In the genomic region with DNA sequence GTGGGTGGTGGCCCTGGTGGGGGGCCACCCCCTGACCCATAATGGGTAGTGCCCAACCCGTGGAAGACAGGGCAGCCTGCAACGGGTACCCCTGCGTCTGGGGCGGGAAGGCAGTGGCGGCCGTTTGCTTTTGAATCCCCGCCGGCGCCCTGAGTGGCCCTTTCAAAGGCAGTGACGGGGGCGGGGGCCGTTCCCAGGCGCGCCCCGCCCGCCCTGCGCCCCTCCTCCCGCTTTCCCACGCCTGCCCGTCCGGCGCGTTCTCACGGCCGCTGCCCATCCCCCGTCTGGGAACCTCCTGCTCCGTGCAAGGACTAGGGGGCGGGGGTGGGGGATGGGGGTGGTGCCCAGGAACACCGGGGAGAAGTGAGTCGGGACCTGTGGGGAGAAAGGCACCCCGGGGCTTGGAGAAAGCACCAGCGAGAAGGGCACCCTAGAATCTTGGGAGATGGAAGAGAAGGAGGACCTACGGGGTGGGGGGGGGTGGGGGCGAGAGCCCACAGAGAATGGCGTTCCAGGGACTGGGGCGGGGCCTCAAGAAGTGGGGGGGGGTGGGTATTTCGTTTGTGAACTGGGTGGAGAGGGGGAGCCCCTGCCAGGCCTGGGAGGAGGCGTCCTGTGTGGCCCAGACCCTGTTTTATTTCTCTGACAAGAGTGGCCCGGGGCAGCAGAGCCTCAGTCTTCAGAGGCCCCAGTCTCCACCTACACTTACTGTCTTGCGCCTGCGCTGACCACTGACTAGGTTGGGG, we compare ENCODE assay signal across 8 mouse cellular contexts. TPM values are rescaled to one million over a fixed set of nuclear protein-coding genes. Genes with fewer than 3 reads are reported as not detected.
DNase-seq lines count a peak whose midpoint lies in the region; ATAC-seq and TF ChIP-seq lines count a peak whose summit lies in the region.

No protein-coding gene starts in this region.

- peak; percentile 74 for ATAC-seq in forebrain, embryonic 15.5 days (replicated peaks)
- peak; percentile 68 for ATAC-seq in liver, embryonic 16.5 days (ENCODE audit: low read depth)
- ATAC-seq in neural tube, embryonic 12.5 days (ENCODE audit: low FRiP score, low read depth): peak; percentile 84

- WGBS in cerebellum, adult 2 months: 5% methylated on average over 40 of the region's 41 CpGs
- WGBS in forebrain, embryonic 15.5 days: under 1% methylated on average over 35 of the region's 41 CpGs
- 4% methylated on average over 37 of the region's 41 CpGs for WGBS in liver, embryonic 16.5 days (ENCODE audit: insufficient replicate concordance)
- under 1% methylated on average over 36 of the region's 41 CpGs for WGBS in neural tube, embryonic 12.5 days

- no peaks in the 10 kb centered on the region for H3K27me3 ChIP-seq in cerebellum, adult 2 months (ENCODE audit: control insufficient read depth, insufficient read depth, low read length)
- H3K27me3 ChIP-seq in forebrain, embryonic 15.5 days: no peaks in the 10 kb centered on the region
- H3K27me3 ChIP-seq in liver, embryonic 16.5 days (ENCODE audit: control insufficient read depth, insufficient read depth, low read depth, low read length): no peaks in the 10 kb centered on the region
- H3K27me3 ChIP-seq in neural tube, embryonic 12.5 days (replicated peaks): no peaks in the 10 kb centered on the region

- H3K9ac ChIP-seq in forebrain, embryonic 15.5 days (replicated peaks): peak overlapping the region; percentile 59
- peak overlapping the region; percentile 64 for H3K9ac ChIP-seq in liver, embryonic 16.5 days (ENCODE audit: low read depth, low read length)
- H3K9ac ChIP-seq in neural tube, embryonic 12.5 days: peak overlapping the region; percentile 57

- H3K27ac ChIP-seq in cerebellum, adult 2 months (ENCODE audit: insufficient read depth, low read length): no peak overlapping the region
- peak overlapping the region; percentile 69 for H3K27ac ChIP-seq in forebrain, embryonic 15.5 days (replicated peaks)
- peak overlapping the region; percentile 39; the same call in 1 of the 2 replicates for H3K27ac ChIP-seq in liver, embryonic 16.5 days (ENCODE audit: low read length)
- peak overlapping the region; percentile 43 for H3K27ac ChIP-seq in neural tube, embryonic 12.5 days

- H3K36me3 ChIP-seq in forebrain, embryonic 15.5 days: no peaks in the 10 kb centered on the region
- H3K36me3 ChIP-seq in liver, embryonic 16.5 days (ENCODE audit: control insufficient read depth, insufficient read depth): no peaks in the 10 kb centered on the region
- no peaks in the 10 kb centered on the region for H3K36me3 ChIP-seq in neural tube, embryonic 12.5 days

- no peak for TF ChIP-seq CTCF in cerebellum, adult 2 months (IDR thresholded peaks at IDR 0.05; ENCODE audit: borderline replicate concordance, insufficient read depth, low read depth, low read length)

- no peak overlapping the region for H3K4me3 ChIP-seq in cerebellum, adult 2 months (replicated peaks; ENCODE audit: insufficient read depth, low read depth, low read length)
- peak overlapping the region; percentile 49 for H3K4me3 ChIP-seq in forebrain, embryonic 15.5 days
- H3K4me3 ChIP-seq in liver, embryonic 16.5 days (ENCODE audit: low read depth, low read length): peak overlapping the region; percentile 56
- H3K4me3 ChIP-seq in neural tube, embryonic 12.5 days: peak overlapping the region; percentile 43

- no peaks in the 10 kb centered on the region for H3K9me3 ChIP-seq in forebrain, embryonic 15.5 days
- H3K9me3 ChIP-seq in liver, embryonic 16.5 days (replicated peaks; ENCODE audit: control insufficient read depth, low read length): no peaks in the 10 kb centered on the region
- no peaks in the 10 kb centered on the region for H3K9me3 ChIP-seq in neural tube, embryonic 12.5 days

- 0 out of 2 replicates have a peak, but pooled peaks cover 5% of the 10 kb centered on the region for H3K4me1 ChIP-seq in cerebellum, adult 2 months (ENCODE audit: control insufficient read depth, insufficient read depth, low read length)
- peaks cover 40% of the 10 kb centered on the region for H3K4me1 ChIP-seq in forebrain, embryonic 15.5 days
- peaks cover 33% of the 10 kb centered on the region for H3K4me1 ChIP-seq in liver, embryonic 16.5 days (ENCODE audit: control insufficient read depth, low read depth, low read length)
- peaks cover 58% of the 10 kb centered on the region for H3K4me1 ChIP-seq in neural tube, embryonic 12.5 days

- no peak for TF ChIP-seq POLR2A in cerebellum, adult 2 months (IDR thresholded peaks at IDR 0.05; ENCODE audit: borderline replicate concordance, insufficient read depth, low read length)

- DNase-seq in cerebellum, postnatal 10 days: peak; percentile 66 to 78
- no peak for DNase-seq in cerebellum, adult 2 months
- peak; percentile 48 to 53 for DNase-seq in adrenal gland, adult 18-20 months (ENCODE audit: low spot score in 2 of 2)
- DNase-seq in induced T-regulatory cell, adult 2 months (ENCODE audit: low read depth): peak; percentile 80
- DNase-seq in thymus, postnatal 4 days: peak; percentile 75

- peak overlapping the region; percentile 84 for H3K4me2 ChIP-seq in forebrain, embryonic 15.5 days (replicated peaks)
- peak overlapping the region; percentile 80 for H3K4me2 ChIP-seq in liver, embryonic 16.5 days (ENCODE audit: low read depth, low read length)
- peak overlapping the region; percentile 88 for H3K4me2 ChIP-seq in neural tube, embryonic 12.5 days (replicated peaks)

RNA-seq across cellular contexts. Expression of a gene that starts 12.5 kb away (rescaled TPM):
- 7.7 and 9.4 TPM in 2 replicates for polyA plus RNA-seq in cerebellum, adult 2 months (2012; rRNA removed)
- 1 to 10 TPM; 2.3 to 3.5 TPM for total RNA-seq in adrenal gland, adult 18-20 months (2021)
- polyA plus RNA-seq in forebrain, embryonic 15.5 days (2015; fragmentation: Nextera tagmentation; extraction: Ambion mirVana): 25.2 and 27.5 TPM in 2 replicates
- 1.1 and 1.3 TPM in 2 replicates for polyA plus RNA-seq in liver, embryonic 16.5 days (2015; fragmentation: Nextera tagmentation; extraction: Ambion mirVana)
- polyA plus RNA-seq in neural tube, embryonic 12.5 days (2016; fragmentation: Nextera tagmentation; extraction: Ambion mirVana): 96.8 and 97.4 TPM in 2 replicates

RNA-seq across cellular contexts. Expression of a gene that starts 28.6 kb away (rescaled TPM):
- 3.6 and 4.2 TPM in 2 replicates for polyA plus RNA-seq in cerebellum, adult 2 months (2012; rRNA removed)
- 10 to 100 TPM; 11.6 to 19.5 TPM for total RNA-seq in adrenal gland, adult 18-20 months (2021)
- 1.3 and 1.6 TPM in 2 replicates for polyA plus RNA-seq in forebrain, embryonic 15.5 days (2015; fragmentation: Nextera tagmentation; extraction: Ambion mirVana)
- polyA plus RNA-seq in liver, embryonic 16.5 days (2015; fragmentation: Nextera tagmentation; extraction: Ambion mirVana): 6.5 and 6.6 TPM in 2 replicates
- polyA plus RNA-seq in neural tube, embryonic 12.5 days (2016; fragmentation: Nextera tagmentation; extraction: Ambion mirVana): 1.5 and 1.8 TPM in 2 replicates

RNA-seq across cellular contexts. Expression of a gene that starts 43.2 kb away (rescaled TPM):
- polyA plus RNA-seq in cerebellum, adult 2 months (2012; rRNA removed): 69.4 and 84.5 TPM in 2 replicates
- 10 to 100 TPM; 48.8 to 49.5 TPM for total RNA-seq in adrenal gland, adult 18-20 months (2021)
- 96.7 and 102 TPM in 2 replicates for polyA plus RNA-seq in forebrain, embryonic 15.5 days (2015; fragmentation: Nextera tagmentation; extraction: Ambion mirVana)
- polyA plus RNA-seq in liver, embryonic 16.5 days (2015; fragmentation: Nextera tagmentation; extraction: Ambion mirVana): 33.9 and 34.9 TPM in 2 replicates
- 104 and 106 TPM in 2 replicates for polyA plus RNA-seq in neural tube, embryonic 12.5 days (2016; fragmentation: Nextera tagmentation; extraction: Ambion mirVana)

RNA-seq across cellular contexts. Expression of a gene that starts 46.3 kb away (rescaled TPM):
- not detected in 2 replicates for polyA plus RNA-seq in cerebellum, adult 2 months (2012; rRNA removed)
- total RNA-seq in adrenal gland, adult 18-20 months (2021): not detected
- polyA plus RNA-seq in forebrain, embryonic 15.5 days (2015; fragmentation: Nextera tagmentation; extraction: Ambion mirVana): not detected in 2 replicates
- polyA plus RNA-seq in liver, embryonic 16.5 days (2015; fragmentation: Nextera tagmentation; extraction: Ambion mirVana): not detected in 2 replicates
- not detected in 2 replicates for polyA plus RNA-seq in neural tube, embryonic 12.5 days (2016; fragmentation: Nextera tagmentation; extraction: Ambion mirVana)

RNA-seq across cellular contexts. Expression of a gene that starts 50.5 kb away (rescaled TPM):
- polyA plus RNA-seq in cerebellum, adult 2 months (2012; rRNA removed): 0.10 and 0.11 TPM in 2 replicates
- not detected for total RNA-seq in adrenal gland, adult 18-20 months (2021)
- 1.2 TPM in 1 of 2 replicates, not detected in the other for polyA plus RNA-seq in forebrain, embryonic 15.5 days (2015; fragmentation: Nextera tagmentation; extraction: Ambion mirVana)
- polyA plus RNA-seq in liver, embryonic 16.5 days (2015; fragmentation: Nextera tagmentation; extraction: Ambion mirVana): not detected in 2 replicates
- polyA plus RNA-seq in neural tube, embryonic 12.5 days (2016; fragmentation: Nextera tagmentation; extraction: Ambion mirVana): not detected in 2 replicates

Comparison
In these comparisons a context has a peak if more than half of its experiments do, and no peak if none do; other contexts are left out.
1. DNase-seq: peak in cerebellum, postnatal 10 days (2 of 2), adrenal gland, adult 18-20 months (2 of 2), induced T-regulatory cell, adult 2 months (single experiment) and thymus, postnatal 4 days (single experiment); none in cerebellum, adult 2 months (0 of 2).
2. Peak in every context shown above with its lines, with median percentiles within 50 percentile points of each other: ATAC-seq, H3K4me2 ChIP-seq and H3K9ac ChIP-seq.